Mouse (Mus musculus) CH12.LX (cell line): ENCODE data around the gene Dnah8. TPM values are rescaled to one million over a fixed set of nuclear protein-coding genes. Genes with fewer than 3 reads are reported as not detected.

Experiments
- DNase-seq: peaks from one replicate; pipeline ENCODE4 v3.0.0-alpha.2; 2013; ENCODE audit errors: extremely low read depth
- H3K27ac ChIP-seq: 2 replicates; pipeline ENCODE4 v1.5.1; 2012; ENCODE audit warnings: low read depth, mild to moderate bottlenecking, control low read depth, moderate library complexity; ENCODE audit not compliant: insufficient read depth
- H3K27me3 ChIP-seq: replicated peaks from 2 replicates; pipeline ENCODE3; 2012; ENCODE audit warnings: inconsistent platforms
- H3K36me3 ChIP-seq, 2 experiments: replicated peaks in 1 of 2; 2 replicates each; pipeline versions ENCODE3 to v1.6.1; 2012; ENCODE audit warnings: inconsistent platforms in 1 of 2, low read length in 1 of 2, mild to moderate bottlenecking in 1 of 2, mixed read lengths in 1 of 2, moderate library complexity in 1 of 2; ENCODE audit not compliant: control insufficient read depth in 1 of 2, insufficient read depth in 1 of 2
- H3K4me1 ChIP-seq, 2 experiments: 2 replicates each; pipeline ENCODE4 v1.6.1; 2012; ENCODE audit warnings: inconsistent platforms in 1 of 2, moderate library complexity in 1 of 2; ENCODE audit not compliant: insufficient read depth in 2 of 2, control insufficient read depth in 1 of 2
- H3K4me2 ChIP-seq: 2 replicates; pipeline ENCODE4 v1.6.1; 2012; ENCODE audit warnings: low read depth, mild to moderate bottlenecking, control low read depth; ENCODE audit not compliant: poor library complexity, insufficient read depth, severe bottlenecking
- H3K4me3 ChIP-seq, 3 experiments: fragments of 150-350 bp in 1 of 3; sonication (generic) in 1 of 3; replicated peaks in 1 of 3; 2 replicates each; pipeline versions ENCODE3 to v1.5.1; 2011 to 2012; ENCODE audit warnings: low read depth in 2 of 3, low read length in 2 of 3, mild to moderate bottlenecking in 2 of 3, moderate library complexity in 2 of 3, control low read depth in 1 of 3, improper control_type of control experiment in 1 of 3, inconsistent platforms in 1 of 3, mixed read lengths in 1 of 3; ENCODE audit not compliant: poor library complexity in 1 of 3
- H3K79me2 ChIP-seq: replicated peaks from 2 replicates; pipeline ENCODE4 v1.6.1; 2012; ENCODE audit warnings: mild to moderate bottlenecking, moderate library complexity; ENCODE audit not compliant: control insufficient read depth, poor library complexity, insufficient read depth, severe bottlenecking; ENCODE audit errors: extremely low read depth
- H3K9ac ChIP-seq: 2 replicates; pipeline ENCODE4 v1.6.1; 2012; ENCODE audit warnings: low read depth, mild to moderate bottlenecking, control low read depth, moderate library complexity; ENCODE audit not compliant: insufficient read depth
- H3K9me3 ChIP-seq: replicated peaks from 2 replicates; pipeline ENCODE3; 2012; ENCODE audit warnings: low read length, inconsistent platforms, mixed read lengths
- CHD1 ChIP-seq: IDR thresholded peaks from 2 replicates; pipeline ENCODE4 v1.6.1; 2012; ENCODE audit warnings: low read depth, low read length, improper control_type of control experiment, inconsistent platforms
- CHD2 ChIP-seq: IDR thresholded peaks from 2 replicates; pipeline ENCODE4 v1.6.1; 2011; ENCODE audit warnings: low read length, improper control_type of control experiment
- E2F4 ChIP-seq: IDR thresholded peaks from 2 replicates; pipeline ENCODE4 v1.6.1; 2011; ENCODE audit warnings: low read depth, low read length, improper control_type of control experiment; ENCODE audit not compliant: insufficient replicate concordance
- ELF1 ChIP-seq: IDR thresholded peaks from 2 replicates; pipeline ENCODE4 v1.6.1; 2014; ENCODE audit warnings: low read depth, mild to moderate bottlenecking, inconsistent platforms, low read length, improper control_type of control experiment
- EP300 ChIP-seq: IDR thresholded peaks from 2 replicates; pipeline ENCODE4 v1.6.1; 2011; ENCODE audit warnings: low read length, improper control_type of control experiment
- ETS1 ChIP-seq: conservative IDR thresholded peaks from 2 replicates; pipeline ENCODE4 v1.6.1; 2012; ENCODE audit warnings: low read depth, mild to moderate bottlenecking, inconsistent platforms, low read length, improper control_type of control experiment, moderate library complexity
- GABPA ChIP-seq: IDR thresholded peaks from 2 replicates; pipeline ENCODE4 v1.6.1; 2012; ENCODE audit warnings: low read depth, low read length, improper control_type of control experiment, inconsistent platforms; ENCODE audit not compliant: insufficient replicate concordance
- IRF4 ChIP-seq: IDR thresholded peaks from 2 replicates; pipeline ENCODE4 v1.6.1; 2014; ENCODE audit warnings: low read depth, mild to moderate bottlenecking, inconsistent platforms, low read length, improper control_type of control experiment
- KAT2A ChIP-seq: IDR thresholded peaks from 2 replicates; pipeline ENCODE4 v1.6.1; 2012; ENCODE audit warnings: low read length, improper control_type of control experiment, inconsistent platforms; ENCODE audit not compliant: insufficient replicate concordance
- MAFK ChIP-seq: IDR thresholded peaks from 2 replicates; pipeline ENCODE4 v1.6.1; 2011; ENCODE audit warnings: low read length, improper control_type of control experiment; ENCODE audit not compliant: insufficient replicate concordance
- MYC ChIP-seq: IDR thresholded peaks from 2 replicates; pipeline ENCODE4 v1.6.1; 2011; ENCODE audit warnings: low read depth, mild to moderate bottlenecking, improper control_type of control experiment, low read length
- NELFE ChIP-seq: IDR thresholded peaks from 2 replicates; pipeline ENCODE4 v1.6.1; 2011; ENCODE audit warnings: low read depth, low read length, improper control_type of control experiment
- NRF1 ChIP-seq: IDR thresholded peaks from 2 replicates; pipeline ENCODE4 v1.6.1; 2014; ENCODE audit warnings: low read depth, mild to moderate bottlenecking, inconsistent platforms, low read length, improper control_type of control experiment, moderate library complexity
- PAX5 ChIP-seq: IDR thresholded peaks from 2 replicates; pipeline ENCODE4 v1.6.1; 2012; ENCODE audit warnings: low read length, inconsistent platforms, mixed read lengths
- POLR2AphosphoS2 ChIP-seq: IDR thresholded peaks from 2 replicates; pipeline ENCODE4 v1.6.1; 2011; ENCODE audit warnings: low read depth, low read length, improper control_type of control experiment
- RAD21 ChIP-seq: IDR thresholded peaks from 2 replicates; pipeline ENCODE4 v1.6.1; 2011; ENCODE audit warnings: low read depth, mild to moderate bottlenecking, low read length, improper control_type of control experiment, moderate library complexity
- RCOR1 ChIP-seq: conservative IDR thresholded peaks from 2 replicates; pipeline ENCODE4 v1.6.1; 2012; ENCODE audit warnings: low read depth, mild to moderate bottlenecking, inconsistent platforms, low read length, improper control_type of control experiment
- SIN3A ChIP-seq: IDR thresholded peaks from 2 replicates; pipeline ENCODE4 v1.6.1; 2012; ENCODE audit warnings: low read length, improper control_type of control experiment, inconsistent platforms
- SMC3 ChIP-seq: IDR thresholded peaks from 2 replicates; pipeline ENCODE4 v1.6.1; 2011; ENCODE audit warnings: low read depth, low read length, improper control_type of control experiment
- UBTF ChIP-seq: IDR thresholded peaks from 2 replicates; pipeline ENCODE4 v1.6.1; 2012; ENCODE audit warnings: low read depth, mild to moderate bottlenecking, inconsistent platforms, low read length, improper control_type of control experiment, moderate library complexity
- USF1 ChIP-seq: IDR thresholded peaks from 2 replicates; pipeline ENCODE4 v1.6.1; 2014; ENCODE audit warnings: low read depth, mild to moderate bottlenecking, inconsistent platforms, low read length, improper control_type of control experiment
- ZKSCAN1 ChIP-seq: IDR thresholded peaks from 2 replicates; pipeline ENCODE4 v1.6.1; 2012; ENCODE audit warnings: low read depth, inconsistent platforms, low read length, improper control_type of control experiment, borderline replicate concordance
- ZMIZ1 ChIP-seq: IDR thresholded peaks from 2 replicates; pipeline ENCODE4 v1.6.1; 2012; ENCODE audit warnings: low read depth, mild to moderate bottlenecking, inconsistent platforms, low read length, improper control_type of control experiment
- dilution Hi-C: fragments of 300-500 bp; cut with MboI; formaldehyde crosslinking; loops from 2 replicates; pipeline ENCODE4 v1.14.3; 2020; ENCODE audit warnings: low sequenced_read_pairs; ENCODE audit not compliant: extremely low pct_unique_long_range_greater_than_20kb, extremely low pct_ligation_motif_present
- in situ Hi-C: fragments of 300-500 bp; cut with MboI; formaldehyde crosslinking; loops from 3 replicates; pipeline ENCODE4 v1.14.3; 2019; ENCODE audit warnings: low sequenced_read_pairs, low pct_ligation_motif_present, low pct_unique_long_range_greater_than_20kb, mixed read lengths
- polyA plus RNA-seq: library from polyadenylated mRNA; unstranded; fragments of >175 nt; gene quantifications from 2 replicates; pipeline ENCODE4 v1.2.1, GENCODE M21; 2012; ENCODE audit warnings: low read depth; ENCODE audit not compliant: insufficient read length
- total RNA-seq, 2 experiments: library from RNA; depleted of rRNA; stranded (reverse); fragments of 300-350 nt in 1 of 2; fragments of >200 nt in 1 of 2; gene quantifications; 2 replicates each; pipeline ENCODE4 v1.2.3; 2012 to 2014

Dnah8 gene
- total and polyA plus RNA-seq, 3 experiments, result 0.09 to 0.99 TPM; not detected in 1

DNA sequence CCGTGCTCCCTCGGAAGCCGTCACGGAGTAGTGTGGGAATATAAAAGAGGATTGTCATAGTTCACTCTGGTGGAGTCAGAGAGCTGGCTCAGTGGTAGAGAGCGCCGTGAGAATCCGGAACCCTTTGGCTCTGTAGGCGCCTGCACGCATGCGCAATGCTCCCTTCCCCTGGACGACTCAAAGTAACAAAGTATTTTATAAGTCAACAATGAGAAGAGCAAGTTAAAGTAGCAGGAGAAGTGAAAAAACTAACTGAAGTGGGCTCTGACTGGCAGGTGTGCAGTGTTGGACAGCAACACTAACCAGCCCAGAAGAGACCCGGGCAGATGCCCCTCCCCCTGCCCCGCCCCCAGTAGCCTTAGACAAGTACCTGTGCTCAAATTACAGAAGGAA, 34.0 kb downstream of the Dnah8 start:
- Histone ChIP-seq H3K36me3 (no peaks in the 10 kb centered on the region), H3K27me3 (no peaks in the 10 kb centered on the region), H3K4me3 (no peak overlapping the region), H3K4me1 (no peaks in the 10 kb centered on the region), H3K9ac (no peak overlapping the region), H3K4me2 (no peak overlapping the region), H3K9me3 (peaks cover under 1% of the 10 kb centered on the region), H3K27ac (no peak overlapping the region)
- in situ Hi-C loops (no loop called here), dilution Hi-C loops (no loop called here)
- TF ChIP-seq ELF1 (no peak), RCOR1 (no peak), EP300 (no peak), MYC (no peak)
- TF ChIP-seq, all 38 proteins: peak for 0
- H3K79me2 ChIP-seq, result no peaks in the 10 kb centered on the region
- DNase-seq, result no peak

DNA sequence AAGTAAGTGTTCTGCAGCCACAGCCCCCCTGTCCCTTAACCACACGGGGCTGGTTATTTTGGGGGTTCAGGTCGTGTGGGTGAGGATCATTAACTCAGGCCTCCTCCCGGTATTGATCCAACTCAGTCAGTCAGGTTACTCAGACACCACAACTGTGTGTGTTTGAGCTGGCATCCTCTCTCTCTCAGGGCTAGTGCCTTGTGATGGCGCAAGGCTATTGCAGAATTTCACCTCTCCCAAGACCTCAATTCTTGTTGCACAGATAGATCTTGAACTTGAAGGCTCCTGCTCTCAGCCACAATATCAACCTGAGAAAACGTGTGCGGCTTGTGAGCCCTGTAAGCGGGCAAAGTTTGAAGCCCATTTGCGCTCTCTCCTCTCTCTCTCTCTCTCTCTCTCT, 38.0 kb downstream of the Dnah8 start:
- no peaks in the 10 kb centered on the region for H3K36me3 ChIP-seq
- H3K9ac ChIP-seq, result no peak overlapping the region

DNA sequence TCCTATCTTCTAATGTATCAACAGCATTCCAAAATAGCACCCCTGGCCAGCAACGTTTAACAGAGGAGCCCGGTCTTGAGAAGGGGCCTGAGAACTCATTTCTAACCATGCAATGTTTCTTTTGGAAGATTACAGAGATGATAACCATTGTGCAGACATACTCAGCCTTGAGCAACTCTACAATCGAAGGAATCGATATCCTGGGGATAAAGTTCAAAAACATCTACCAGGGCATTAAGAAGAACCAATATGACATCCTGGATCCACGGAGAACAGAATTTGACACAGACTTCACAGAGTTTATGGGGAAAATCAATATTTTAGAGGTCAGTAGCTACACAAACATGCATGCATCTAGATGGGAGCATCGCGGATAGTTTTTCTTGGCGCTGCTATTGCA, 39.0 kb downstream of the Dnah8 start:
- H3K79me2 ChIP-seq, result no peaks in the 10 kb centered on the region
- H3K36me3 ChIP-seq, result no peaks in the 10 kb centered on the region
- H3K4me3 ChIP-seq, result no peak overlapping the region
- in situ Hi-C loops (no loop called here), dilution Hi-C loops (no loop called here)
- no peaks in the 10 kb centered on the region for H3K27me3 ChIP-seq
- H3K27ac ChIP-seq, result no peak overlapping the region
- H3K4me2 ChIP-seq, result no peak overlapping the region
- H3K9ac ChIP-seq, result no peak overlapping the region
- H3K4me1 ChIP-seq, result no peaks in the 10 kb centered on the region
- no peak for DNase-seq
- peaks cover 5% of the 10 kb centered on the region for H3K9me3 ChIP-seq
- TF ChIP-seq PAX5 (no peak), SMC3 (no peak), RCOR1 (no peak), POLR2AphosphoS2 (no peak), MAFK (no peak), CHD1 (no peak), NRF1 (no peak), E2F4 (no peak)

More for the DNA sequence above, 38.0 kb downstream of the Dnah8 start:
- H3K4me3 ChIP-seq, result no peak overlapping the region
- no peaks in the 10 kb centered on the region for H3K27me3 ChIP-seq
- dilution Hi-C loops (no loop called here), in situ Hi-C loops (no loop called here)
- H3K4me1 ChIP-seq, result no peaks in the 10 kb centered on the region
- peaks cover 5% of the 10 kb centered on the region for H3K9me3 ChIP-seq
- H3K27ac ChIP-seq, result no peak overlapping the region
- no peaks in the 10 kb centered on the region for H3K79me2 ChIP-seq
- DNase-seq, result no peak
- H3K4me2 ChIP-seq, result no peak overlapping the region
- TF ChIP-seq UBTF (no peak), SIN3A (no peak), KAT2A (no peak), IRF4 (no peak), CHD2 (no peak), ZMIZ1 (no peak), MAFK (no peak), ZKSCAN1 (no peak), RAD21 (no peak), NELFE (no peak), USF1 (no peak), ETS1 (no peak), GABPA (no peak)
